Mouse (Mus musculus) hematopoietic stem cell, adult 5-6 weeks (primary cell): ENCODE results near the gene Fam126b. TPM values are rescaled to one million over a fixed set of nuclear protein-coding genes. Genes with fewer than 3 reads are reported as not detected.
"Not testable (repeated sequence)": the region's sequence is repeated elsewhere in the genome, so short reads cannot be mapped to it uniquely, and the experiment has no call there.

ENCODE experiments used
- ATAC-seq, 2 experiments: fragments of 125-278 bp in 1 of 2; replicated peaks in 1 of 2; 2 replicates each; pipeline ENCODE4 v1.8.0; 2016 to 2017; ENCODE audit warnings: inconsistent platforms in 2 of 2, mild to moderate bottlenecking in 2 of 2, moderate number of reproducible peaks in 2 of 2, low read depth in 1 of 2, moderate TSS enrichment in 1 of 2; ENCODE audit not compliant: low FRiP score in 2 of 2, poor library complexity in 2 of 2, severe bottlenecking in 2 of 2, insufficient read depth in 1 of 2, low TSS enrichment in 1 of 2
- total RNA-seq: library from RNA; stranded (forward); fragments of 172-1452, 232-1000 nt; gene quantifications from 2 replicates; pipeline ENCODE4 v1.2.3, GENCODE M21; 2017

Gene Fam126b
- total RNA-seq, 1 experiment from 2014 or later, result 17.9 TPM

GRCm38 (mm10) chr1:58585373-58586170 lies 551 bp downstream of the Fam126b start:
- peak in 1 of 2 experiments; percentile 26; a peak in 1 of 4 replicates for ATAC-seq

- ATAC-seq, result no peak
These were observed 1.9 kb downstream of the Fam126b start for GRCm38 (mm10) chr1:58584271-58584670.

GRCm38 (mm10) chr1:58582611-58583010 lies 3.5 kb downstream of the Fam126b start:
- no peak for ATAC-seq

GRCm38 (mm10) chr1:58579179-58579578 lies 6.9 kb downstream of the Fam126b start:
- no peak for ATAC-seq

- no peak for ATAC-seq
These were observed 15.7 kb downstream of the Fam126b start for GRCm38 (mm10) chr1:58570437-58570836.

- ATAC-seq, result no peak
These were observed 17.5 kb downstream of the Fam126b start for GRCm38 (mm10) chr1:58568456-58569130.

- ATAC-seq, result no peak
These were observed 19.5 kb downstream of the Fam126b start for GRCm38 (mm10) chr1:58566621-58567020.

GRCm38 (mm10) chr1:58564981-58565380 lies 21.1 kb downstream of the Fam126b start:
- no peak for ATAC-seq

GRCm38 (mm10) chr1:58562455-58562854 lies 23.7 kb downstream of the Fam126b start:
- no peak for ATAC-seq

- not testable (repeated sequence) for ATAC-seq
These were observed 25.8 kb downstream of the Fam126b start for GRCm38 (mm10) chr1:58560370-58560769.

GRCm38 (mm10) chr1:58541386-58541785 lies 44.7 kb downstream of the Fam126b start:
- no peak for ATAC-seq

- ATAC-seq, result no peak
These were observed 78.9 kb downstream of the Fam126b start for GRCm38 (mm10) chr1:58507249-58507648.

- ATAC-seq, result peak; percentile 98 to 99
These were observed 81.4 kb downstream of the Fam126b start, which contains the start of gene Orc2 for GRCm38 (mm10) chr1:58504577-58505254. Orc2 (minus strand) TSS chr1:58505109.

GRCm38 (mm10) chr1:58503793-58504370 lies 82.2 kb downstream of the Fam126b start:
- no peak for ATAC-seq

GRCm38 (mm10) chr1:58503134-58503533 lies 83.0 kb downstream of the Fam126b start:
- ATAC-seq, result no peak

- no peak for ATAC-seq
These were observed 87.4 kb downstream of the Fam126b start for GRCm38 (mm10) chr1:58498758-58499157.

GRCm38 (mm10) chr1:58497678-58498077 lies 88.4 kb downstream of the Fam126b start:
- ATAC-seq, result no peak

GRCm38 (mm10) chr1:58495603-58496002 lies 90.5 kb downstream of the Fam126b start:
- no peak for ATAC-seq
